Mouse (Mus musculus) C2C12 (cell line): ENCODE data around the gene Bcas2.
"Not testable (repeated sequence)": the region's sequence is repeated elsewhere in the genome, so short reads cannot be mapped to it uniquely, and the experiment has no call there.

ENCODE experiments used
- CTCF ChIP-seq: IDR thresholded peaks from one replicate; pipeline ENCODE4 v1.5.1; 2011; ENCODE audit not compliant: control insufficient read depth, insufficient read depth, insufficient read length
- MAX ChIP-seq: IDR thresholded peaks from one replicate; pipeline ENCODE4 v1.6.1; 2011; ENCODE audit warnings: mild to moderate bottlenecking, control low read depth

- TF ChIP-seq CTCF, MAX: not testable (repeated sequence)
These were observed 43.9 kb downstream of the Bcas2 start for GRCm38 (mm10) chr3:103215399-103215798.
